In genomic region chr13:35502147-35502522, GRCm38 (mm10) we compare ENCODE assay signal across 7 mouse cellular contexts.
DNase-seq lines count a peak whose midpoint lies in the region; ATAC-seq and TF ChIP-seq lines count a peak whose summit lies in the region.

No protein-coding gene starts in this region.

- H3K27me3 ChIP-seq in lung, embryonic 14.5 days (ENCODE audit: insufficient read depth, low read length) = no peaks in the 10 kb centered on the region

- no peak for TF ChIP-seq CTCF in lung, embryonic 14.5 days (IDR thresholded peaks at IDR 0.05; ENCODE audit: low read depth)

- H3K9me3 ChIP-seq in lung, embryonic 14.5 days (ENCODE audit: low read depth, low read length) = no peaks in the 10 kb centered on the region

- no peak overlapping the region for H3K27ac ChIP-seq in lung, embryonic 14.5 days (ENCODE audit: low read depth)
- H3K27ac ChIP-seq in brown adipose tissue, adult 24 weeks (replicated peaks; ENCODE audit: low read depth, low read length) = 0 out of 2 replicates have a peak overlapping the region, but pooled peaks have one; percentile 9

- no peak overlapping the region for H3K9ac ChIP-seq in lung, embryonic 14.5 days

- H3K36me3 ChIP-seq in lung, embryonic 14.5 days (ENCODE audit: insufficient read depth) = no peaks in the 10 kb centered on the region

- 56% methylated on average over 5 of the region's 5 CpGs for WGBS in lung, embryonic 14.5 days

- H3K4me1 ChIP-seq in lung, embryonic 14.5 days (ENCODE audit: insufficient read depth) = no peaks in the 10 kb centered on the region
- H3K4me1 ChIP-seq in brown adipose tissue, adult 24 weeks (ENCODE audit: control insufficient read depth, insufficient read depth, insufficient read length, low read length) = peaks cover 4% of the 10 kb centered on the region

- no peak overlapping the region for H3K4me3 ChIP-seq in lung, embryonic 14.5 days (ENCODE audit: low read depth, low read length)
- no peak overlapping the region for H3K4me3 ChIP-seq in brown adipose tissue, adult 24 weeks (ENCODE audit: insufficient read depth, low read depth, low read length)

- peak; percentile 7 for DNase-seq in lung, embryonic 14.5 days
- no peak for DNase-seq in lung, postnatal 36 days
- DNase-seq in frontal cortex, postnatal 25 days (ENCODE audit: low spot score in 2 of 2) = peak; percentile 9 to 14
- peak; percentile 10 to 40 for DNase-seq in left cerebral cortex, adult 8-10 months (ENCODE audit: low spot score in 2 of 2)
- DNase-seq in urinary bladder, postnatal 25 days (ENCODE audit: low spot score) = peak; percentile 23
- no peak for DNase-seq in embryo, embryonic 11 days

- H3K4me2 ChIP-seq in lung, embryonic 14.5 days = no peak overlapping the region

- no peak for ATAC-seq in lung, embryonic 14.5 days (ENCODE audit: insufficient read depth)

Comparison
In these comparisons a context has a peak if more than half of its experiments do, and no peak if none do; other contexts are left out.
1. DNase-seq: peak in lung, embryonic 14.5 days (single experiment), frontal cortex, postnatal 25 days (2 of 2), left cerebral cortex, adult 8-10 months (2 of 2) and urinary bladder, postnatal 25 days (single experiment); none in lung, postnatal 36 days (single experiment) and embryo, embryonic 11 days (single experiment).